Mouse (Mus musculus) ES-Bruce4 (cell line): ENCODE measurements around the gene Slc39a5.

Source experiments
- CTCF ChIP-seq: IDR thresholded peaks from one replicate; pipeline ENCODE4 v1.8.1; 2011; ENCODE audit warnings: low read depth, low read length
- POLR2A ChIP-seq: IDR thresholded peaks from one replicate; pipeline ENCODE4 v1.8.1; 2011; ENCODE audit warnings: low read length; ENCODE audit not compliant: insufficient read depth

GRCm38 (mm10) chr10:128347541-128347940, 53.5 kb downstream of the Slc39a5 start:
- TF ChIP-seq CTCF (no peak), POLR2A (no peak)
